Mouse (Mus musculus) embryo, embryonic 10 days (tissue): ENCODE data around the gene Synpo2.

Experiments used
- DNase-seq: peaks from one replicate; pipeline ENCODE4 v3.0.0-alpha.2; 2015; ENCODE audit warnings: low spot score

The Synpo2 gene

GRCm38 (mm10) chr3:123089297-123090020 is 146.5 kb downstream of the Synpo2 start:
- DNase-seq = no peak

- DNase-seq = no peak
These were observed 147.7 kb downstream of the Synpo2 start for GRCm38 (mm10) chr3:123088284-123088683.

- DNase-seq = no peak
These were observed 150.0 kb downstream of the Synpo2 start for GRCm38 (mm10) chr3:123085871-123086501.

GRCm38 (mm10) chr3:123081665-123082064 is 154.3 kb downstream of the Synpo2 start:
- no peak for DNase-seq

- no peak for DNase-seq
These were observed 155.0 kb downstream of the Synpo2 start for GRCm38 (mm10) chr3:123080943-123081342.

GRCm38 (mm10) chr3:123080017-123080725 is 155.8 kb downstream of the Synpo2 start:
- DNase-seq = no peak

GRCm38 (mm10) chr3:123075759-123076158 is 160.2 kb downstream of the Synpo2 start:
- DNase-seq = no peak

GRCm38 (mm10) chr3:123075034-123075433 is 160.9 kb downstream of the Synpo2 start:
- DNase-seq = no peak

- no peak for DNase-seq
These were observed 162.6 kb downstream of the Synpo2 start for GRCm38 (mm10) chr3:123073351-123073750.

- no peak for DNase-seq
These were observed 163.5 kb downstream of the Synpo2 start for GRCm38 (mm10) chr3:123072472-123072871.

GRCm38 (mm10) chr3:123070996-123071395 is 165.0 kb downstream of the Synpo2 start:
- no peak for DNase-seq

GRCm38 (mm10) chr3:123066836-123067235 is 169.1 kb downstream of the Synpo2 start:
- no peak for DNase-seq

- DNase-seq = no peak
These were observed 170.5 kb downstream of the Synpo2 start for GRCm38 (mm10) chr3:123065466-123065865.

GRCm38 (mm10) chr3:123064186-123064585 is 171.8 kb downstream of the Synpo2 start:
- DNase-seq = peak; percentile 8

- no peak for DNase-seq
These were observed 174.0 kb downstream of the Synpo2 start for GRCm38 (mm10) chr3:123061931-123062330.

- DNase-seq = no peak
These were observed 177.1 kb downstream of the Synpo2 start for GRCm38 (mm10) chr3:123058832-123059231.

GRCm38 (mm10) chr3:123054178-123054577 is 181.8 kb downstream of the Synpo2 start:
- no peak for DNase-seq

GRCm38 (mm10) chr3:123053192-123053938 is 182.6 kb downstream of the Synpo2 start:
- no peak for DNase-seq

GRCm38 (mm10) chr3:123042308-123042707 is 193.6 kb downstream of the Synpo2 start:
- DNase-seq = no peak

- DNase-seq = no peak
These were observed 201.2 kb downstream of the Synpo2 start, which contains the start of gene Myoz2 for GRCm38 (mm10) chr3:123034752-123035151. Myoz2 (minus strand) TSS chr3:123035015.

GRCm38 (mm10) chr3:123033804-123034203 is 202.1 kb downstream of the Synpo2 start:
- no peak for DNase-seq
